Mouse (Mus musculus): Measurements from ENCODE around the gene Setd1b. TPM values are rescaled to one million over a fixed set of nuclear protein-coding genes. Genes with fewer than 3 reads are reported as not detected.
A peak's percentile ranks its signal among the peaks of the same experiment; 100 is the strongest.
"Not testable (repeated sequence)": the region's sequence is repeated elsewhere in the genome, so short reads cannot be mapped to it uniquely, and the experiment has no call there.

The Setd1b gene
- polyA plus RNA-seq, 1 experiment, result 20.8 TPM

GRCm38 (mm10) chr5:123193436-123193835, 51.4 kb downstream of the Setd1b start:
- Histone ChIP-seq H3K27me3 (replicated peaks) (peaks cover 42% of the 10 kb centered on the region), H3K9me3 (peaks cover 7% of the 10 kb centered on the region), H3K4me1 (peaks cover 13% of the 10 kb centered on the region), H3K4me3 (replicated peaks) (no peak overlapping the region), H3K36me3 (replicated peaks; ENCODE audit: low read length) (no peaks in the 10 kb centered on the region)
- TF ChIP-seq GATA1 (IDR thresholded peaks at IDR 0.05; ENCODE audit: borderline replicate concordance, low read length), result no peak
- no peak for TF ChIP-seq FLI1 (IDR thresholded peaks at IDR 0.05; ENCODE audit: low read length)

- TF ChIP-seq FLI1 (IDR thresholded peaks at IDR 0.05; ENCODE audit: low read length), result no peak
- TF ChIP-seq GATA1 (IDR thresholded peaks at IDR 0.05; ENCODE audit: borderline replicate concordance, low read length), result no peak
- peaks cover 13% of the 10 kb centered on the region for H3K4me1 ChIP-seq
- H3K4me3 ChIP-seq (replicated peaks), result no peak overlapping the region
- peaks cover 7% of the 10 kb centered on the region for H3K9me3 ChIP-seq
- no peaks in the 10 kb centered on the region for H3K36me3 ChIP-seq (replicated peaks; ENCODE audit: low read length)
- peaks cover 40% of the 10 kb centered on the region for H3K27me3 ChIP-seq (replicated peaks)
Observed at GRCm38 (mm10) chr5:123194856-123195255, 52.9 kb downstream of the Setd1b start.

GRCm38 (mm10) chr5:123195500-123196000, 53.6 kb downstream of the Setd1b start:
- TF ChIP-seq GATA1 (IDR thresholded peaks at IDR 0.05; ENCODE audit: borderline replicate concordance, low read length) (no peak), FLI1 (IDR thresholded peaks at IDR 0.05; ENCODE audit: low read length) (no peak)
- Histone ChIP-seq H3K27me3 (replicated peaks) (peaks cover 40% of the 10 kb centered on the region), H3K36me3 (replicated peaks; ENCODE audit: low read length) (no peaks in the 10 kb centered on the region), H3K4me1 (peaks cover 13% of the 10 kb centered on the region), H3K9me3 (peaks cover 7% of the 10 kb centered on the region), H3K4me3 (replicated peaks) (peak overlapping the region; percentile 15)

- Histone ChIP-seq H3K27me3 (replicated peaks) (peaks cover 34% of the 10 kb centered on the region), H3K9me3 (no peaks in the 10 kb centered on the region), H3K4me1 (peaks cover 6% of the 10 kb centered on the region), H3K4me3 (replicated peaks) (no peak overlapping the region), H3K36me3 (replicated peaks; ENCODE audit: low read length) (no peaks in the 10 kb centered on the region)
- TF ChIP-seq GATA1 (IDR thresholded peaks at IDR 0.05; ENCODE audit: borderline replicate concordance, low read length), result no peak
- no peak for TF ChIP-seq FLI1 (IDR thresholded peaks at IDR 0.05; ENCODE audit: low read length)
Observed at GRCm38 (mm10) chr5:123196746-123197145, 54.8 kb downstream of the Setd1b start.

- Histone ChIP-seq H3K27me3 (replicated peaks) (peaks cover 25% of the 10 kb centered on the region), H3K4me3 (replicated peaks) (no peak overlapping the region), H3K4me1 (peaks cover 6% of the 10 kb centered on the region; the same call in 1 of the 2 replicates), H3K36me3 (replicated peaks; ENCODE audit: low read length) (no peaks in the 10 kb centered on the region), H3K9me3 (no peaks in the 10 kb centered on the region)
- TF ChIP-seq FLI1 (IDR thresholded peaks at IDR 0.05; ENCODE audit: low read length) (no peak), GATA1 (IDR thresholded peaks at IDR 0.05; ENCODE audit: borderline replicate concordance, low read length) (no peak)
Observed at GRCm38 (mm10) chr5:123198523-123198922, 56.5 kb downstream of the Setd1b start.

GRCm38 (mm10) chr5:123200816-123201522, 59.0 kb downstream of the Setd1b start:
- not testable (repeated sequence) for H3K4me1 ChIP-seq; H3K36me3 ChIP-seq (replicated peaks; ENCODE audit: low read length); H3K4me3 ChIP-seq (replicated peaks); H3K9me3 ChIP-seq
- peaks cover 11% of the 10 kb centered on the region for H3K27me3 ChIP-seq (replicated peaks)

- Histone ChIP-seq H3K4me3 (replicated peaks) (no peak overlapping the region), H3K36me3 (replicated peaks; ENCODE audit: low read length) (no peaks in the 10 kb centered on the region), H3K27me3 (replicated peaks) (peaks cover 11% of the 10 kb centered on the region), H3K9me3 (peaks cover 2% of the 10 kb centered on the region; the same call in 1 of the 2 replicates), H3K4me1 (no peaks in the 10 kb centered on the region)
- TF ChIP-seq FLI1 (IDR thresholded peaks at IDR 0.05; ENCODE audit: low read length), result no peak
Observed at GRCm38 (mm10) chr5:123201523-123201892, 59.5 kb downstream of the Setd1b start.

GRCm38 (mm10) chr5:123201987-123202386, 60.0 kb downstream of the Setd1b start:
- Histone ChIP-seq H3K27me3 (replicated peaks) (peaks cover 7% of the 10 kb centered on the region), H3K9me3 (peaks cover 2% of the 10 kb centered on the region; the same call in 1 of the 2 replicates), H3K4me3 (replicated peaks) (no peak overlapping the region), H3K4me1 (no peaks in the 10 kb centered on the region), H3K36me3 (replicated peaks; ENCODE audit: low read length) (no peaks in the 10 kb centered on the region)
- TF ChIP-seq FLI1 (IDR thresholded peaks at IDR 0.05; ENCODE audit: low read length) (no peak), GATA1 (IDR thresholded peaks at IDR 0.05; ENCODE audit: borderline replicate concordance, low read length) (no peak)

GRCm38 (mm10) chr5:123202771-123203170, 60.8 kb downstream of the Setd1b start:
- H3K36me3 ChIP-seq (replicated peaks; ENCODE audit: low read length); H3K9me3 ChIP-seq; H3K4me1 ChIP-seq; H3K4me3 ChIP-seq (replicated peaks); H3K27me3 ChIP-seq (replicated peaks): not testable (repeated sequence)

GRCm38 (mm10) chr5:123203591-123203990, 61.6 kb downstream of the Setd1b start:
- H3K27me3 ChIP-seq (replicated peaks); H3K4me3 ChIP-seq (replicated peaks); H3K36me3 ChIP-seq (replicated peaks; ENCODE audit: low read length); H3K4me1 ChIP-seq; H3K9me3 ChIP-seq: not testable (repeated sequence)

Other genes with a start within 250 kb of the Setd1b start
- 19.1 and 24.4 TPM in 2 replicates for gene Kdm2b, start 152.4 kb upstream of the Setd1b start, polyA plus RNA-seq (2012; ENCODE audit: insufficient read depth, low replicate concordance)
- 111 and 131 TPM in 2 replicates for gene Orai1, start 127.1 kb upstream of the Setd1b start, polyA plus RNA-seq (2012; ENCODE audit: insufficient read depth, low replicate concordance)
- gene Morn3, start 95.2 kb upstream of the Setd1b start, polyA plus RNA-seq (2012; ENCODE audit: insufficient read depth, low replicate concordance), result not detected in 2 replicates
- gene Tmem120b, start 73.8 kb upstream of the Setd1b start, polyA plus RNA-seq (2012; ENCODE audit: insufficient read depth, low replicate concordance), result 5.3 and 6.9 TPM in 2 replicates
- 21.3 and 61.2 TPM in 2 replicates for gene Rhof, start 9.5 kb upstream of the Setd1b start, polyA plus RNA-seq (2012; ENCODE audit: insufficient read depth, low replicate concordance)
- gene Psmd9, start 27.2 kb downstream of the Setd1b start, polyA plus RNA-seq (2012; ENCODE audit: insufficient read depth, low replicate concordance), result 86.5 and 87.0 TPM in 2 replicates
- not detected in 2 replicates for gene Hpd, start 40.5 kb downstream of the Setd1b start, polyA plus RNA-seq (2012; ENCODE audit: insufficient read depth, low replicate concordance)
- gene Wdr66, start 109.9 kb downstream of the Setd1b start, polyA plus RNA-seq (2012; ENCODE audit: insufficient read depth, low replicate concordance), result 0.08 TPM in 1 of 2 replicates, not detected in the other
- 13.0 and 23.7 TPM in 2 replicates for gene Bcl7a, start 201.6 kb downstream of the Setd1b start, polyA plus RNA-seq (2012; ENCODE audit: insufficient read depth, low replicate concordance)

Data from megakaryocyte, embryonic 14.5 days (primary cell).